Mouse (Mus musculus): ENCODE results near the gene Fam53b. TPM values are rescaled to one million over a fixed set of nuclear protein-coding genes. Genes with fewer than 3 reads are reported as not detected.

The Fam53b gene
- 9.6 and 11.0 TPM in 2 replicates for polyA plus RNA-seq (2012; rRNA removed)

GRCm38 (mm10) chr7:132813416-132814088 is at the start of gene Fam53b:
Gene Fam53b (minus strand): TSS chr7:132813886.

GRCm38 (mm10) chr7:132859042-132859958 is 45.6 kb upstream of the Fam53b start, which contains the start of gene Abraxas2:
Gene Abraxas2 (plus strand): TSS chr7:132859225.

GRCm38 (mm10) chr7:132852173-132852844 is 38.6 kb upstream of the Fam53b start, which contains the start of gene Eef1akmt2:
Gene Eef1akmt2 (minus strand): TSS chr7:132852673.

Other genes with a start within 250 kb of the Fam53b start
- 27.2 and 27.7 TPM in 2 replicates for gene Oat, start 237.5 kb downstream of the Fam53b start, polyA plus RNA-seq (2012; rRNA removed)
- gene Nkx1-2, start 214.2 kb downstream of the Fam53b start, polyA plus RNA-seq (2012; rRNA removed): not detected in 2 replicates
- 12.0 and 15.8 TPM in 2 replicates for gene Lhpp, start 203.2 kb downstream of the Fam53b start, polyA plus RNA-seq (2012; rRNA removed)
- gene Eef1akmt2, start 38.8 kb upstream of the Fam53b start, polyA plus RNA-seq (2012; rRNA removed): 9.3 and 9.5 TPM in 2 replicates
- gene Abraxas2, start 45.3 kb upstream of the Fam53b start, polyA plus RNA-seq (2012; rRNA removed): 8.5 and 8.8 TPM in 2 replicates
- 11.5 and 11.8 TPM in 2 replicates for gene Zranb1, start 117.3 kb upstream of the Fam53b start, polyA plus RNA-seq (2012; rRNA removed)